ENCODE assay signal across 8 mouse cellular contexts in the genomic region with DNA sequence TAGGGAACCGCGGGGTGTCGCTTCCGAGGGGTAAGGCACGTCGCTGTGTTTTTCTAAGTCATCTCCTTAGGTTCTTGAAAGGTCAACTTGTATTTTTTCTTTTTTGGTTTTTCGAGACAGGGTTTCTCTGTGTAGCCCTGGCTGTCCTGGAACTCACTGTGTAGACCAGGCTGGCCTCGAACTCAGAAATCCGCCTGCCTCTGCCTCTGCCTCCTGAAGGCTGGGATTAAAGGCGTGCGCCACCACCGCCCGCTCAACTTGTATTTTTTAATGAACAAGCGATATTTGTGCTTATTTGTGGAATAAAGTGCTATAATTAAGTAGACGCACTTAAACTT. TPM values are rescaled to one million over a fixed set of nuclear protein-coding genes. Genes with fewer than 3 reads are reported as not detected.
DNase-seq lines count a peak whose midpoint lies in the region; ATAC-seq and TF ChIP-seq lines count a peak whose summit lies in the region.
"Not testable (repeated sequence)": the region's sequence is repeated elsewhere in the genome, so short reads cannot be mapped to it uniquely, and the experiment has no call there.

No protein-coding gene starts in this region.

- in situ Hi-C loops in ES-E14 (cut with MboI; ENCODE audit: low sequenced_read_pairs in 2 of 2, unreplicated experiment in 2 of 2), result not testable (repeated sequence)

- TF ChIP-seq CTCF in layer of hippocampus, adult 2 months (conservative IDR thresholded peaks at IDR 0.05); spleen, adult 2 months (IDR thresholded peaks at IDR 0.05; ENCODE audit: extremely low read depth, insufficient read depth, insufficient read length, insufficient replicate concordance): not testable (repeated sequence)

- not testable (repeated sequence) for H3K27me3 ChIP-seq in embryonic facial prominence, embryonic 15.5 days; heart, embryonic 10.5 days (ENCODE audit: insufficient read depth, poor library complexity, severe bottlenecking); hindbrain, embryonic 15.5 days; liver, embryonic 16.5 days (ENCODE audit: control insufficient read depth, insufficient read depth, low read depth, low read length); midbrain, embryonic 14.5 days (ENCODE audit: control insufficient read depth, insufficient read depth, low read length); spleen, adult 2 months (ENCODE audit: control insufficient read depth, insufficient read depth, low read length)

- peak overlapping the region; percentile 24; the same call in 1 of the 2 replicates for H3K9ac ChIP-seq in ES-E14 (ENCODE audit: insufficient read depth, low read depth, low read length, poor library complexity, severe bottlenecking)
- not testable (repeated sequence) for H3K9ac ChIP-seq in embryonic facial prominence, embryonic 15.5 days; hindbrain, embryonic 15.5 days
- peak overlapping the region; percentile 37; the same call in 1 of the 2 replicates for H3K9ac ChIP-seq in liver, embryonic 16.5 days (ENCODE audit: low read depth, low read length)
- H3K9ac ChIP-seq in midbrain, embryonic 14.5 days (replicated peaks; ENCODE audit: low read length), result peak overlapping the region; percentile 69; the same call in 1 of the 2 replicates

- peak overlapping the region; percentile 65 to 76 for H3K4me3 ChIP-seq in ES-E14 (ENCODE audit: insufficient read depth in 1 of 2, low read depth in 1 of 2, low read length in 2 of 2, poor library complexity in 1 of 2, severe bottlenecking in 1 of 2)
- H3K4me3 ChIP-seq in embryonic facial prominence, embryonic 15.5 days (replicated peaks), result peak overlapping the region; percentile 61
- peak overlapping the region; percentile 67 for H3K4me3 ChIP-seq in heart, embryonic 10.5 days
- H3K4me3 ChIP-seq in hindbrain, embryonic 15.5 days, result peak overlapping the region; percentile 59
- peak overlapping the region; percentile 70 for H3K4me3 ChIP-seq in layer of hippocampus, adult 2 months
- H3K4me3 ChIP-seq in liver, embryonic 16.5 days (ENCODE audit: low read depth, low read length), result peak overlapping the region; percentile 73
- peak overlapping the region; percentile 51 for H3K4me3 ChIP-seq in midbrain, embryonic 14.5 days (replicated peaks; ENCODE audit: low read depth, low read length)
- peak overlapping the region; percentile 53; the same call in 1 of the 2 replicates for H3K4me3 ChIP-seq in spleen, adult 2 months (ENCODE audit: extremely low read depth, insufficient read depth, insufficient read length)

- not testable (repeated sequence) for ATAC-seq in embryonic facial prominence, embryonic 15.5 days (ENCODE audit: insufficient number of reproducible peaks, low FRiP score, low TSS enrichment, low read depth); hindbrain, embryonic 15.5 days (ENCODE audit: low FRiP score, low read depth); liver, embryonic 16.5 days (ENCODE audit: low read depth)
- peak; percentile 18; the same call in 1 of the 2 replicates for ATAC-seq in midbrain, embryonic 14.5 days (ENCODE audit: low FRiP score, low TSS enrichment)

- H3K4me1 ChIP-seq in ES-E14 (ENCODE audit: control insufficient read depth in 2 of 2, insufficient read depth in 2 of 2, low read length in 2 of 2, poor library complexity in 1 of 2); embryonic facial prominence, embryonic 15.5 days; heart, embryonic 10.5 days; liver, embryonic 16.5 days (ENCODE audit: control insufficient read depth, low read depth, low read length); midbrain, embryonic 14.5 days (ENCODE audit: control insufficient read depth, insufficient read depth, low read length); spleen, adult 2 months (ENCODE audit: control insufficient read depth, insufficient read depth, insufficient read length): not testable (repeated sequence)
- H3K4me1 ChIP-seq in hindbrain, embryonic 15.5 days (replicated peaks), result peaks cover 12% of the 10 kb centered on the region

- not testable (repeated sequence) for TF ChIP-seq POLR2A in spleen, adult 2 months (IDR thresholded peaks at IDR 0.05; ENCODE audit: low read depth, low read length)

- peak overlapping the region; percentile 41 for H3K4me2 ChIP-seq in embryonic facial prominence, embryonic 15.5 days (replicated peaks)
- H3K4me2 ChIP-seq in hindbrain, embryonic 15.5 days, result peak overlapping the region; percentile 56
- peak overlapping the region; percentile 39 for H3K4me2 ChIP-seq in liver, embryonic 16.5 days (ENCODE audit: low read depth, low read length)
- H3K4me2 ChIP-seq in midbrain, embryonic 14.5 days (ENCODE audit: low read length), result peak overlapping the region; percentile 42

- not testable (repeated sequence) for H3K36me3 ChIP-seq in ES-E14 (ENCODE audit: control insufficient read depth, insufficient read depth, low read length, poor library complexity, severe bottlenecking); embryonic facial prominence, embryonic 15.5 days; heart, embryonic 10.5 days; hindbrain, embryonic 15.5 days; liver, embryonic 16.5 days (ENCODE audit: control insufficient read depth, insufficient read depth); midbrain, embryonic 14.5 days (ENCODE audit: control insufficient read depth, insufficient read depth, low read length); spleen, adult 2 months (ENCODE audit: control insufficient read depth, insufficient read depth, low read length)

- not testable (repeated sequence) for H3K27ac ChIP-seq in ES-E14 (ENCODE audit: insufficient read depth, low read depth, low read length, poor library complexity, severe bottlenecking); embryonic facial prominence, embryonic 15.5 days (replicated peaks); hindbrain, embryonic 15.5 days (replicated peaks); liver, embryonic 16.5 days (ENCODE audit: low read length); spleen, adult 2 months (ENCODE audit: insufficient read depth, low read length)
- H3K27ac ChIP-seq in heart, embryonic 10.5 days, result 0 out of 2 replicates have a peak overlapping the region, but pooled peaks have one; percentile 91
- H3K27ac ChIP-seq in layer of hippocampus, adult 2 months, result peak overlapping the region; percentile 90; the same call in 1 of the 2 replicates
- H3K27ac ChIP-seq in midbrain, embryonic 14.5 days (replicated peaks; ENCODE audit: low read depth, low read length), result peak overlapping the region; percentile 75; the same call in 1 of the 2 replicates

- DNase-seq in ES-E14 (ENCODE audit: low read depth, low spot score); heart, embryonic 10.5 days (ENCODE audit: low spot score); layer of hippocampus, adult 2 months (ENCODE audit: low spot score in 2 of 2); midbrain, embryonic 14.5 days; spleen, adult 2 months (ENCODE audit: low read depth in 1 of 2, low spot score in 2 of 2): not testable (repeated sequence)

- 32% methylated on average over 15 of the region's 15 CpGs for WGBS in embryonic facial prominence, embryonic 15.5 days
- WGBS in heart, embryonic 10.5 days, result 41% methylated on average over 15 of the region's 15 CpGs
- WGBS in hindbrain, embryonic 15.5 days, result 39% methylated on average over 15 of the region's 15 CpGs
- 26% methylated on average over 15 of the region's 15 CpGs for WGBS in liver, embryonic 16.5 days (ENCODE audit: insufficient replicate concordance)
- 36% methylated on average over 15 of the region's 15 CpGs for WGBS in midbrain, embryonic 14.5 days
- WGBS in spleen, adult 2 months, result 40% methylated on average over 15 of the region's 15 CpGs

- H3K9me3 ChIP-seq in ES-E14 (ENCODE audit: control insufficient read depth, insufficient read depth, low read depth, low read length); embryonic facial prominence, embryonic 15.5 days (replicated peaks); heart, embryonic 10.5 days; hindbrain, embryonic 15.5 days; liver, embryonic 16.5 days (replicated peaks; ENCODE audit: control insufficient read depth, low read length); midbrain, embryonic 14.5 days (ENCODE audit: control insufficient read depth, low read length): not testable (repeated sequence)

RNA-seq across cellular contexts. Expression of gene Hccs, which starts 0.5 kb away (rescaled TPM):
- 14.3 and 20.1 TPM in 2 replicates for total RNA-seq in ES-E14 (2012; rRNA removed)
- 29.9 and 30.9 TPM in 2 replicates for polyA plus RNA-seq in embryonic facial prominence, embryonic 15.5 days (2015; fragmentation: Nextera tagmentation; extraction: Ambion mirVana)
- 48.0 and 50.4 TPM in 2 replicates for polyA plus RNA-seq in heart, embryonic 10.5 days (2016; fragmentation: Nextera tagmentation; extraction: Ambion mirVana)
- 38.6 and 39.7 TPM in 2 replicates for polyA plus RNA-seq in hindbrain, embryonic 15.5 days (2015; fragmentation: Nextera tagmentation; extraction: Ambion mirVana)
- total RNA-seq in layer of hippocampus, adult 2 months (2021), result 10 to 100 TPM; 19.3 to 23.2 TPM
- 8.3 and 10.0 TPM in 2 replicates for polyA plus RNA-seq in liver, embryonic 16.5 days (2015; fragmentation: Nextera tagmentation; extraction: Ambion mirVana)
- 37.6 and 44.7 TPM in 2 replicates for polyA plus RNA-seq in midbrain, embryonic 14.5 days (2014; fragmentation: Nextera tagmentation; extraction: Ambion mirVana)
- polyA plus RNA-seq in spleen, adult 2 months (2012; rRNA removed), result 5.1 and 5.2 TPM in 2 replicates
